Mouse (Mus musculus) CD4-positive, CD25-positive, alpha-beta regulatory T cell, adult 4 months (primary cell): ENCODE results near the gene Irf8. TPM values are rescaled to one million over a fixed set of nuclear protein-coding genes. Genes with fewer than 3 reads are reported as not detected.

Experiments
- ATAC-seq: one replicate; pipeline ENCODE4 v1.8.0; 2017
- polyA plus RNA-seq, 2 experiments: library from polyadenylated mRNA; unstranded; fragments of 100-300 nt; shearing (Covaris generic); gene quantifications; one replicate each; pipeline ENCODE4 v1.2.1; 2017

Gene Irf8
- polyA plus RNA-seq, 2 experiments from 2014 or later, result 12.3 to 22.7 TPM

DNA sequence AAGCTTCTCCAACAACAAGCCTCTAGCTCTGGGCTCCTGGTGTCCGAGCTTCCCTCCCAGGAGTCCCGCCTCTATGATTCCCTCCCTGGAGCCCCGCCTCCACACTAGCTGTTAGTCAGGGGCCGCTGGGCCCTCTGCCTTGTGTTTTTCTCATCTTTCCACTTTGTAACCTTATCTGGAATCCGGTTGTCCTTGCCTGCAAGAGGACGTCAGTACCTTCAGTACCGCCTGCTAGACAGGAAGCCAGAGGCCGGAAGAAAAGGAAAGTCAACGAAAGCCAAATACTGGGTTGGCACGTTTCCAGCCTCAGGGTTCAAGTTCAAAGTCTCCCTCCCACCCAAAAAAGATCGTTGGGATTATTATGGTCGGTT, 15.9 kb downstream of the Irf8 start:
- ATAC-seq, result peak; percentile 98

- no peak for ATAC-seq
Measured at GRCm38 (mm10) chr8:120753476-120753875, 17.3 kb downstream of the Irf8 start.

- no peak for ATAC-seq
Measured at GRCm38 (mm10) chr8:120755306-120756297, 19.4 kb downstream of the Irf8 start.

- no peak for ATAC-seq
Measured at GRCm38 (mm10) chr8:120758005-120758404, 21.8 kb downstream of the Irf8 start.

DNA sequence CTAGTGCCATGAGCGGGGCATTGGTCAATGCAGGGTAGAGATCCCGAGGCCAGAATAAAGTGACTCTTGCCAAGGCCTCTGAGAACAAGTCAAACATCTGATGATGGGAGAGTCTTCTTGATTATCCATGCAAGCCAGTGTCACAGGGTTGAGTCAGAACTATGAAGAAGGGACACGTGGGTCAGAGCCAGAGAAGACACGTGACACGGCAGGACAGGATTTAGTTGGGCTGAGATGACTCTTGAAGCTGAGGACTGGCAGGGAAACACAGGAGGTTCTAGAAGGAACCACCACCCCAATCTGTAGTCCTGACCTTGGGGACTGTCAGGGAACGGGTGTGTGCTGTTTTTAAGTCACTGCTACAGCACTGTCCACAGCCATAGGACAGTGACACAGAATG, 23.7 kb downstream of the Irf8 start:
- ATAC-seq, result no peak

GRCm38 (mm10) chr8:120760341-120761215, 24.4 kb downstream of the Irf8 start:
- no peak for ATAC-seq

GRCm38 (mm10) chr8:120763267-120763666, 27.1 kb downstream of the Irf8 start:
- no peak for ATAC-seq

GRCm38 (mm10) chr8:120764638-120765037, 28.5 kb downstream of the Irf8 start:
- ATAC-seq, result no peak

GRCm38 (mm10) chr8:120766622-120767021, 30.5 kb downstream of the Irf8 start:
- no peak for ATAC-seq

DNA sequence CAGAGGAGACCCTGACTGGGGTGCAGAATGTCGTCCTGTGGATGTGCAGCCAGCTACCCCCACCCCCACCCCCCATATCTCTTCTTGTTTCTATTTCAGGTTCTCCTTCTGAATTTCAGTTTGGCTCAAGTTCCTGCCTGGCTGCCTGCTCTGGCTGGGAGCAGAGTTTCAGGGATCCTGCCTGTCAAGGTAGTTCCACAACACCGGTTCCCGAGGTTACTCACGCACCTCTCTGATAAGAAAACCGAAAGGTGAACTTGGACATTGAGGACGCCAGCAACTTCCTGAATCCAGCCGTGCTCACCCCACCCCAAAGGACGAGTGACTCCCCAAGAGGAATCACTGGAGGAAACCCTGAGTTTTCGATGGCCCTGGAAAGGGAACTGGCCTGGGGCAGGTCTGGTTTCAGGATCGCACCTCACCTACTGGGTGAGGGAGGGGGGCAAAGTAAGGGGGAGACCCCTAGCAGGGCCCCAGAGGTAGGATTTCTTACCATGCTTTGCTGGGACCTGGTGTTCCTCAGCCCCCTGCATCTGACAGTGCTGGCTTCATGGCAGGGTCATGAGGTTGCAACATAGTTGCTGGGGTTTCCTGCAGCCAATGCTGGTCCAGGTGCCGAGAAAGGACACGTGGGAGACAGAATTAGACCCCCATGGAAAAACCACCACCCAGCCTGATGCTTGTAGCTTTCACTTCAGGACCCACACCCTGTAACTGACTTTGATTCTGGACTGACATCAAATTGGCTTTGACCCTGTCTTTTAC, 32.5 kb downstream of the Irf8 start:
- no peak for ATAC-seq

DNA sequence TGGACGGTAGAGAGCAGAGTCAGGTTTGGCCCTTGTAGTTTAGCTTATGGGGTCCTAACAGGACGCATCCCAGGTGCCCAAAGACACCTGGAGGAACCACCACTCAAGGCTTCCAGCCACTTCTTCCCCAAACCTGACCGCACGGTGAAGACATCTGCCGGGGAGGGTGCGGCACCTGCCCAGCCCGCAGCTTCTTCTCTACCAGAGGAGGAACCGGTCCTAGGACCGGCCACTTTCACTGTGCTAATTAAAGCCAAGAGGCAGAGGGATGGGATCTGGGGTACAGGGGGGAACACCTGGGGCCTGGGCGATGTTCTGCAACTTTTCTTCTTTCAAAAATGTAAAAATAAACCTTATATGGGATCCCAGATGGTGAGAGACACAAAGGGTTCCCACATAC, 41.0 kb downstream of the Irf8 start:
- no peak for ATAC-seq

DNA sequence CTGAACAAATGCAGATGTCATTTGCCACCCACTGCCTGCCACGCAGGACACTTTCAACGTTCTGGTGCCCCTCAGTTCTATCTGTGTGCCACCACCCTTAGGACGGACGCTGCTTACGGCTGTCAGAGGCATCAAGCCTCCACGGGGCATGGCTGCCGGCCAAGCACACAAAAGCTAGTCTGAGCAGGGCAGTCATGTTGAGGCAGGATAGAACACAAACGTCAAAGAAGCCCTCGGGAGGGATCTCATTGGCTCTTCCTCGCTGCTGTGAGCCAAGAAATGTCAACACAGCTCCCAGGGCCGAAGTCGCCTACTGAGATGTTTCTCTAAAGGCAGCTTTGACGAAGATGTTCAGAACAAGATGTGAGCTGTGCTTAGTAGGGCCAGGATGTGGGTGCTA, 41.6 kb downstream of the Irf8 start:
- no peak for ATAC-seq

DNA sequence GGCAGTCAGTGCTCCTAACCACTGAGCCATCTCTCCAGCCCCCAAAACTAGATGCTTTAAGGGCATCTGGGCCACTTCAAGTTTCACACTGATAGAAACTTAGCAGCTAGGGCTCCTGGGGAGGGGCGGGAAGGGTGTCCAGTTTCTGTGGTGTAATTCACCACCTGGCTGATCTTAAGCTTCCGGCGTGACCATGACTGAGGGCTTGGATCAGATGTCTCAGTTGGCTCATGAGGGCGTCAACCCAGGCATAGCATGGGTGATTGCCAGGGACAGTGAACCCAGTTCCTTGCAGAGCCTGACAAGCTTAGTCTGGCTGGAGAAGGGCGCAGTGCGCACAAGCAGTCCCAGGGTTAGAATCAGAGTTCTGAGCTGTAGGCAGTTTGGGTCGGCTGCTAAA, 42.9 kb downstream of the Irf8 start:
- no peak for ATAC-seq

- ATAC-seq, result no peak
Measured at GRCm38 (mm10) chr8:120783781-120784180, 47.6 kb downstream of the Irf8 start.

GRCm38 (mm10) chr8:120786753-120787152, 50.6 kb downstream of the Irf8 start:
- no peak for ATAC-seq

- no peak for ATAC-seq
Measured at GRCm38 (mm10) chr8:120787631-120788030, 51.5 kb downstream of the Irf8 start.

GRCm38 (mm10) chr8:120792710-120793109, 56.6 kb downstream of the Irf8 start:
- ATAC-seq, result no peak

DNA sequence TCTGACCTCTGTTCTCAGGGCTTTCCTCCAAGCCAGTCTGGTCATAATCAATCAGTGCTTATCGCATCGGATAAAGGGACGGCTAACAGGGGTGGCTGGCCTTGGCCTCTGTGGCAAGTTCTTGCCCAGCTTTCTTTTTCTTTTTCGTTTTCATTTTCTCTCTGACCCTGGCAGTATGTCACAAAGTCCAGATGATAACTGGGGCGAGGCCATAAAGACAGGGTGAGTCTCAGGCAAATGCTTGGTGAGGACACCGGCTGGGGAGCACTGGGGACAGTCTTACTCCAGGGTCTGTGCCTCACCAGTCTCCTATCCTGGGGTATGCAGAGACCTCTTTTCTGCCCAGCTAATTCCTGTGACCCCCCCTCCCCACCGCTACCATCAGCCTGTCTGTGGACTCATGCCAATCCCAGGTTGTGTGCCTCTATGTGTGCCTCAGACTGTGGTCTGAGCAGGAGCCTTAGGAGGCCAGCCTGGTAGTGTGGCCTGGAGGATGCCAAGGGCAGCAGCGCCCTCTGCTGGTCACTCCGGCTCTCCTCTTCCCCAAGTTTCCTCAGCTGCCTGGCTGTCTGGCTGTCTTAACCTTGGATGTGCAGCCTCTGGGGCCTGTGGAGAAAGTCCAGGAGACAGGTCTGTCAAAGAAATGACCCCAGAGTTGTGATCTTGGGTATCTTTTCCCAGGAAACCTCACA, 59.9 kb downstream of the Irf8 start:
- peak; percentile 80 for ATAC-seq

- ATAC-seq, result no peak
Measured at GRCm38 (mm10) chr8:120797019-120797727, 61.0 kb downstream of the Irf8 start.

GRCm38 (mm10) chr8:120800308-120800865, 64.2 kb downstream of the Irf8 start:
- ATAC-seq, result no peak
